Comparison of ENCODE assay signal across 19 mouse cellular contexts in the genomic region with DNA sequence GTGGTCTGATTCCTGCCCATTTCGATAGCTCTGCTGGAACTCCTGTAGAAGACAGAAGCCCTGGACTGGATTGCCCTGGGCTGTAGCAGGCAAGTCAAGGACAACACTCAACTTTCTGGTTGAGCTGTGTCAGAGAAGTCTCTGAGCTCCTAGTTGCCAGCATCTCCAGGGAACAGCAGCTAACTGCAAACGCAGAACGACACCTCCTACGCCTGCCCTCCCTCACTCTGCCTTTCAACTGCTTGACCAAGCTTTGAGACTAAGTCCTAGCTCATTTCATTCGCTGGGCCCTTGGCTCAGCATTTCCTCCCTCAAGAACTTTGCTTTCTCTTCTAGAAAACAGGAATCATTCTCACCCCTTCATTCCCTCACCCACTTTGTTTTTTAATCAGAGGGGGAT. TPM values are rescaled to one million over a fixed set of nuclear protein-coding genes. Genes with fewer than 3 reads are reported as not detected.
DNase-seq lines count a peak whose midpoint lies in the region; ATAC-seq and TF ChIP-seq lines count a peak whose summit lies in the region.
"Had no signal": no experiment of that assay in that cellular context is flagged by ENCODE, and none has a peak within 500 bp of the region (broad histone marks: within the 10 kb centered on the region; RNA-seq: fewer than 3 reads in every experiment).

No protein-coding gene starts in this region.

- H3K36me3 ChIP-seq in heart, embryonic 13.5 days, result no peaks in the 10 kb centered on the region
- no peaks in the 10 kb centered on the region for H3K36me3 ChIP-seq in forebrain, embryonic 12.5 days (replicated peaks)
- H3K36me3 ChIP-seq: heart, embryonic 15.5 days; limb, embryonic 13.5 days; midbrain, embryonic 10.5 days had no signal

- no peaks in the 10 kb centered on the region for H3K9me3 ChIP-seq in heart, embryonic 13.5 days
- no peaks in the 10 kb centered on the region for H3K9me3 ChIP-seq in forebrain, embryonic 12.5 days
- H3K9me3 ChIP-seq: heart, embryonic 15.5 days; limb, embryonic 13.5 days; midbrain, embryonic 10.5 days had no signal

- WGBS in heart, embryonic 13.5 days, result 40% methylated on average over 5 of the region's 5 CpGs
- 62% methylated on average over 5 of the region's 5 CpGs for WGBS in forebrain, embryonic 12.5 days

- no peak for DNase-seq in heart, adult 8-10 months (ENCODE audit: low spot score)
- peak in 1 of 2 experiments; percentile 52 for DNase-seq in left cerebral cortex, adult 2 months (ENCODE audit: extremely low spot score in 1 of 2, low spot score in 2 of 2)
- DNase-seq in left cerebral cortex, postnatal 10 days (ENCODE audit: extremely low spot score in 1 of 2, low spot score in 2 of 2), result no peak
- DNase-seq in right cerebral cortex, adult 2 months (ENCODE audit: low spot score in 2 of 2), result peak; percentile 73 to 75
- DNase-seq in right cerebral cortex, postnatal 4 days, result no peak
- DNase-seq: adrenal gland, adult 2 months; cerebellum, adult 11 months; cerebellum, postnatal 14 days; embryo, embryonic 11 days; kidney, postnatal 10 days; thymus, postnatal 25 days had no signal

- ATAC-seq in heart, embryonic 13.5 days (ENCODE audit: extremely low read depth, insufficient number of reproducible peaks, low FRiP score, low TSS enrichment), result no peak
- ATAC-seq in forebrain, embryonic 12.5 days (ENCODE audit: low FRiP score), result no peak
- ATAC-seq: hindbrain, postnatal 0 days; lung, postnatal 0 days had no signal

- intact Hi-C loops in left cerebral cortex, adult 2 months (cut with DNase I), result no loop called here
- intact Hi-C loops in left cerebral cortex, postnatal 10 days (cut with DNase I), result no loop called here

- no peak overlapping the region for H3K4me2 ChIP-seq in heart, embryonic 13.5 days
- H3K4me2 ChIP-seq in forebrain, embryonic 12.5 days, result no peak overlapping the region
- H3K4me2 ChIP-seq: heart, embryonic 15.5 days; limb, embryonic 13.5 days had no signal

- H3K27ac ChIP-seq in heart, embryonic 13.5 days (replicated peaks), result no peak overlapping the region
- H3K27ac ChIP-seq in left cerebral cortex, adult 2 months, result peak overlapping the region; percentile 54
- no peak overlapping the region for H3K27ac ChIP-seq in forebrain, embryonic 12.5 days
- H3K27ac ChIP-seq: heart, embryonic 15.5 days; hindbrain, postnatal 0 days; limb, embryonic 13.5 days; midbrain, embryonic 10.5 days had no signal

- no peaks in the 10 kb centered on the region for H3K27me3 ChIP-seq in heart, embryonic 13.5 days (replicated peaks)
- no peaks in the 10 kb centered on the region for H3K27me3 ChIP-seq in forebrain, embryonic 12.5 days
- H3K27me3 ChIP-seq: CH12.LX; heart, embryonic 15.5 days; limb, embryonic 13.5 days had no signal

- TF ChIP-seq CTCF in left cerebral cortex, adult 2 months (IDR thresholded peaks at IDR 0.05), result no peak

- peak overlapping the region; percentile 41; the same call in 1 of the 2 replicates for H3K9ac ChIP-seq in heart, embryonic 13.5 days
- no peak overlapping the region for H3K9ac ChIP-seq in forebrain, embryonic 12.5 days
- H3K9ac ChIP-seq: heart, embryonic 15.5 days; limb, embryonic 13.5 days had no signal

- H3K4me1 ChIP-seq in heart, embryonic 13.5 days, result peaks cover 29% of the 10 kb centered on the region
- H3K4me1 ChIP-seq in forebrain, embryonic 12.5 days, result peaks cover 1% of the 10 kb centered on the region

- H3K4me3 ChIP-seq in heart, embryonic 13.5 days, result no peak overlapping the region
- H3K4me3 ChIP-seq in left cerebral cortex, adult 2 months, result no peak overlapping the region
- no peak overlapping the region for H3K4me3 ChIP-seq in forebrain, embryonic 12.5 days (replicated peaks)
- H3K4me3 ChIP-seq: heart, embryonic 15.5 days; limb, embryonic 13.5 days; midbrain, embryonic 10.5 days had no signal

RNA-seq across cellular contexts. Expression of a gene that starts 5.9 kb away (rescaled TPM):
- 6.8 and 8.4 TPM in 2 replicates for polyA plus RNA-seq in heart, embryonic 13.5 days (2015; fragmentation: Nextera tagmentation; extraction: Ambion mirVana)
- 10 to 100 TPM; 16.2 to 28.4 (median 19.5) TPM for total RNA-seq in heart, adult 8-10 months (2022)
- 100 to 1,000 TPM; 193 to 197 TPM for total RNA-seq in left cerebral cortex, adult 2 months (2021)
- 100 to 1,000 TPM; 167 to 196 TPM for total RNA-seq in left cerebral cortex, postnatal 10 days (2021)
- 10.8 and 12.2 TPM in 2 replicates for polyA plus RNA-seq in forebrain, embryonic 12.5 days (2016; fragmentation: Nextera tagmentation; extraction: Ambion mirVana)

RNA-seq across cellular contexts. Expression of a gene that starts 45.9 kb away (rescaled TPM):
- polyA plus RNA-seq in heart, embryonic 13.5 days (2015; fragmentation: Nextera tagmentation; extraction: Ambion mirVana), result 492 and 539 TPM in 2 replicates
- 100 to 1,000 TPM; 305 to 381 (median 333) TPM for total RNA-seq in heart, adult 8-10 months (2022)
- total RNA-seq in left cerebral cortex, adult 2 months (2021), result 100 to 1,000 TPM; 223 to 241 TPM
- 100 to 1,000 TPM; 266 to 286 TPM for total RNA-seq in left cerebral cortex, postnatal 10 days (2021)
- polyA plus RNA-seq in forebrain, embryonic 12.5 days (2016; fragmentation: Nextera tagmentation; extraction: Ambion mirVana), result 597 and 603 TPM in 2 replicates

Comparison
In these comparisons a context has a peak if more than half of its experiments do, and no peak if none do; other contexts are left out.
1. DNase-seq: peak in right cerebral cortex, adult 2 months (2 of 2); none in heart, adult 8-10 months (single experiment), left cerebral cortex, postnatal 10 days (0 of 2) and right cerebral cortex, postnatal 4 days (single experiment).
2. RNA of a gene that starts 5.9 kb away (total RNA-seq): 193 to 197 TPM in left cerebral cortex, adult 2 months and 167 to 196 TPM in left cerebral cortex, postnatal 10 days; 16.2 to 28.4 TPM in heart, adult 8-10 months; every median in the first group is over 4 times any median in the second.